Mouse (Mus musculus): ENCODE data around the gene Slc16a6.
A peak's percentile ranks its signal among the peaks of the same experiment; 100 is the strongest.

Slc16a6 gene

GRCm38 (mm10) chr11:109416709-109417420 is 56.5 kb downstream of the Slc16a6 start:
- no peak for DNase-seq (ENCODE audit: low read depth)

- peak; percentile 36 for DNase-seq (ENCODE audit: low read depth)
These were observed 58.6 kb downstream of the Slc16a6 start for GRCm38 (mm10) chr11:109414802-109415201.

GRCm38 (mm10) chr11:109413617-109414016 is 59.8 kb downstream of the Slc16a6 start, which contains the start of gene 9930022D16Rik:
9930022D16Rik (plus strand) TSS chr11:109413917.
- no peak for DNase-seq (ENCODE audit: low read depth)

- no peak for DNase-seq (ENCODE audit: low read depth)
These were observed 63.0 kb downstream of the Slc16a6 start for GRCm38 (mm10) chr11:109410197-109410980.

GRCm38 (mm10) chr11:109406431-109406830 is 67.0 kb downstream of the Slc16a6 start:
- no peak for DNase-seq (ENCODE audit: low read depth)

Data from induced T-regulatory cell, adult 2 months (primary cell).